Mouse (Mus musculus) lung, postnatal 0 days (tissue): ENCODE measurements around the gene Traf5. TPM values are rescaled to one million over a fixed set of nuclear protein-coding genes. Genes with fewer than 3 reads are reported as not detected.

Experiments
- ATAC-seq: fragments of 200-750 bp; cut with Nextera tagmentation; 2 replicates; pipeline ENCODE4 v1.8.0; 2017; ENCODE audit warnings: moderate library complexity
- DNase-seq: peaks from one replicate; pipeline ENCODE4 v3.0.0-alpha.2; 2016; ENCODE audit warnings: low spot score
- H3K27ac ChIP-seq: fragments of 300-500 bp; sonication (generic); 2 replicates; pipeline ENCODE4 v1.5.1; 2014; ENCODE audit warnings: antibody characterized with exemption, mild to moderate bottlenecking, low read length, mixed read lengths
- H3K27me3 ChIP-seq: fragments of 300-500 bp; sonication (generic); replicated peaks from 2 replicates; pipeline ENCODE4 v1.6.1; 2014; ENCODE audit warnings: low read length, mixed read lengths; ENCODE audit not compliant: insufficient read depth
- H3K36me3 ChIP-seq: fragments of 300-500 bp; sonication (generic); 2 replicates; pipeline ENCODE4 v1.6.1; 2014; ENCODE audit warnings: low read length, mixed read lengths; ENCODE audit not compliant: insufficient read depth
- H3K4me1 ChIP-seq: fragments of 300-500 bp; sonication (generic); 2 replicates; pipeline ENCODE4 v1.6.1; 2014; ENCODE audit warnings: antibody characterized with exemption, low read depth, low read length, mixed read lengths; ENCODE audit not compliant: insufficient read depth
- H3K4me2 ChIP-seq: fragments of 300-500 bp; sonication (generic); replicated peaks from 2 replicates; pipeline ENCODE4 v1.6.1; 2014; ENCODE audit warnings: low read depth, mild to moderate bottlenecking, low read length, moderate library complexity, mixed read lengths
- H3K4me3 ChIP-seq: fragments of 300-500 bp; sonication (generic); 2 replicates; pipeline ENCODE4 v1.5.1; 2014; ENCODE audit warnings: low read depth, low read length
- H3K9ac ChIP-seq: fragments of 300-500 bp; sonication (generic); replicated peaks from 2 replicates; pipeline ENCODE4 v1.6.1; 2014; ENCODE audit warnings: low read depth, mild to moderate bottlenecking
- H3K9me3 ChIP-seq: fragments of 300-500 bp; sonication (generic); 2 replicates; pipeline ENCODE4 v1.6.1; 2016; ENCODE audit warnings: low read length, mixed read lengths
- CTCF ChIP-seq: IDR thresholded peaks from 2 replicates; pipeline ENCODE4 v1.5.1; 2016; ENCODE audit warnings: antibody characterized with exemption, mild to moderate bottlenecking
- EP300 ChIP-seq: IDR thresholded peaks from 2 replicates; pipeline ENCODE4 v1.6.1; 2016; ENCODE audit warnings: antibody characterized with exemption, mild to moderate bottlenecking, control low read depth
- WGBS: fragments of 180-500 bp; shearing (Covaris S2); extraction: QIAGEN DNeasy Blood & Tissue Kit; methylation state at CpG from one replicate; pipeline ENCODE4 v1.1.7; 2014; 5-methylcytosine and 5-hydroxymethylcytosine counted together
- polyA plus RNA-seq: library from polyadenylated mRNA; unstranded; fragments of >200 nt; fragmentation: Nextera tagmentation; extraction: Ambion mirVana; gene quantifications from 2 replicates; pipeline ENCODE4 v1.2.1, GENCODE M21; 2015

The Traf5 gene
- polyA plus RNA-seq, 1 experiment from 2014 or later = 27.1 TPM

GRCm38 (mm10) chr1:192094451-192095170 is 2.3 kb upstream of the Traf5 start:
- WGBS = 57% methylated on average over 13 of the region's 13 CpGs
- peak; percentile 78 for DNase-seq
- H3K9me3 ChIP-seq = no peaks in the 10 kb centered on the region
- H3K9ac ChIP-seq = no peak overlapping the region
- TF ChIP-seq CTCF = peak; percentile 88
- TF ChIP-seq EP300 = no peak
- peaks cover 5% of the 10 kb centered on the region; the same call in 1 of the 2 replicates for H3K4me1 ChIP-seq
- no peak overlapping the region for H3K4me3 ChIP-seq
- no peak for ATAC-seq
- H3K27me3 ChIP-seq = no peaks in the 10 kb centered on the region
- no peak overlapping the region for H3K4me2 ChIP-seq
- no peaks in the 10 kb centered on the region for H3K36me3 ChIP-seq
- H3K27ac ChIP-seq = no peak overlapping the region

- Histone ChIP-seq H3K36me3 (0 out of 2 replicates have a peak, but pooled peaks cover 3% of the 10 kb centered on the region), H3K9ac (no peak overlapping the region), H3K4me2 (peak overlapping the region; percentile 81), H3K27ac (peak overlapping the region; percentile 65; the same call in 1 of the 2 replicates), H3K4me3 (peak overlapping the region; percentile 50), H3K9me3 (no peaks in the 10 kb centered on the region), H3K4me1 (peaks cover 8% of the 10 kb centered on the region; the same call in 1 of the 2 replicates), H3K27me3 (no peaks in the 10 kb centered on the region)
- peak; percentile 95 for DNase-seq
- WGBS = 29% methylated on average over 16 of the region's 16 CpGs
- peak; percentile 87 for ATAC-seq
- no peak for TF ChIP-seq EP300
- TF ChIP-seq CTCF = peak; percentile 97
Measured at GRCm38 (mm10) chr1:192092879-192093660, 711 bp upstream of the Traf5 start.

- Histone ChIP-seq H3K9ac (0 out of 2 replicates have a peak overlapping the region, but pooled peaks have one; percentile 16), H3K27ac (0 out of 2 replicates have a peak overlapping the region, but pooled peaks have one; percentile 20), H3K27me3 (no peaks in the 10 kb centered on the region), H3K4me3 (no peak overlapping the region; the same call in 1 of the 2 replicates), H3K4me2 (peak overlapping the region; percentile 81), H3K9me3 (no peaks in the 10 kb centered on the region), H3K4me1 (peaks cover 18% of the 10 kb centered on the region), H3K36me3 (0 out of 2 replicates have a peak, but pooled peaks cover 3% of the 10 kb centered on the region)
- no peak for DNase-seq
- TF ChIP-seq EP300 = no peak
- ATAC-seq = no peak
- WGBS = 66% methylated on average over 11 of the region's 11 CpGs
Measured at GRCm38 (mm10) chr1:192090689-192091567, 1.4 kb downstream of the Traf5 start.

- WGBS = 80% methylated on average over 3 of the region's 3 CpGs
- DNase-seq (peak; percentile 52), ATAC-seq (no peak)
- Histone ChIP-seq H3K4me1 (peaks cover 18% of the 10 kb centered on the region), H3K9me3 (no peaks in the 10 kb centered on the region), H3K27ac (no peak overlapping the region), H3K27me3 (no peaks in the 10 kb centered on the region), H3K4me3 (no peak overlapping the region), H3K9ac (no peak overlapping the region), H3K36me3 (0 out of 2 replicates have a peak, but pooled peaks cover 3% of the 10 kb centered on the region), H3K4me2 (no peak overlapping the region)
- TF ChIP-seq CTCF (no peak), EP300 (no peak)
Measured at GRCm38 (mm10) chr1:192090281-192090680, 2.1 kb downstream of the Traf5 start.

- Histone ChIP-seq H3K9ac (no peak overlapping the region), H3K4me1 (peaks cover 18% of the 10 kb centered on the region), H3K27ac (no peak overlapping the region), H3K4me2 (no peak overlapping the region), H3K36me3 (0 out of 2 replicates have a peak, but pooled peaks cover 3% of the 10 kb centered on the region), H3K9me3 (no peaks in the 10 kb centered on the region), H3K27me3 (no peaks in the 10 kb centered on the region), H3K4me3 (no peak overlapping the region)
- TF ChIP-seq CTCF (no peak), EP300 (no peak)
- ATAC-seq (no peak), DNase-seq (no peak)
- 63% methylated on average over 9 of the region's 9 CpGs for WGBS
Measured at GRCm38 (mm10) chr1:192089208-192090166, 2.9 kb downstream of the Traf5 start.
